Mouse (Mus musculus) lung, postnatal 0 days (tissue): ENCODE results near the gene Pak1. TPM values are rescaled to one million over a fixed set of nuclear protein-coding genes. Genes with fewer than 3 reads are reported as not detected.

ENCODE experiments used
- ATAC-seq: fragments of 200-750 bp; cut with Nextera tagmentation; 2 replicates; pipeline ENCODE4 v1.8.0; 2017; ENCODE audit warnings: moderate library complexity
- DNase-seq: peaks from one replicate; pipeline ENCODE4 v3.0.0-alpha.2; 2016; ENCODE audit warnings: low spot score
- H3K27ac ChIP-seq: fragments of 300-500 bp; sonication (generic); 2 replicates; pipeline ENCODE4 v1.5.1; 2014; ENCODE audit warnings: antibody characterized with exemption, mild to moderate bottlenecking, low read length, mixed read lengths
- H3K27me3 ChIP-seq: fragments of 300-500 bp; sonication (generic); replicated peaks from 2 replicates; pipeline ENCODE4 v1.6.1; 2014; ENCODE audit warnings: low read length, mixed read lengths; ENCODE audit not compliant: insufficient read depth
- H3K36me3 ChIP-seq: fragments of 300-500 bp; sonication (generic); 2 replicates; pipeline ENCODE4 v1.6.1; 2014; ENCODE audit warnings: low read length, mixed read lengths; ENCODE audit not compliant: insufficient read depth
- H3K4me1 ChIP-seq: fragments of 300-500 bp; sonication (generic); 2 replicates; pipeline ENCODE4 v1.6.1; 2014; ENCODE audit warnings: antibody characterized with exemption, low read depth, low read length, mixed read lengths; ENCODE audit not compliant: insufficient read depth
- H3K4me2 ChIP-seq: fragments of 300-500 bp; sonication (generic); replicated peaks from 2 replicates; pipeline ENCODE4 v1.6.1; 2014; ENCODE audit warnings: low read depth, mild to moderate bottlenecking, low read length, moderate library complexity, mixed read lengths
- H3K4me3 ChIP-seq: fragments of 300-500 bp; sonication (generic); 2 replicates; pipeline ENCODE4 v1.5.1; 2014; ENCODE audit warnings: low read depth, low read length
- H3K9ac ChIP-seq: fragments of 300-500 bp; sonication (generic); replicated peaks from 2 replicates; pipeline ENCODE4 v1.6.1; 2014; ENCODE audit warnings: low read depth, mild to moderate bottlenecking
- H3K9me3 ChIP-seq: fragments of 300-500 bp; sonication (generic); 2 replicates; pipeline ENCODE4 v1.6.1; 2016; ENCODE audit warnings: low read length, mixed read lengths
- CTCF ChIP-seq: IDR thresholded peaks from 2 replicates; pipeline ENCODE4 v1.5.1; 2016; ENCODE audit warnings: antibody characterized with exemption, mild to moderate bottlenecking
- EP300 ChIP-seq: IDR thresholded peaks from 2 replicates; pipeline ENCODE4 v1.6.1; 2016; ENCODE audit warnings: antibody characterized with exemption, mild to moderate bottlenecking, control low read depth
- WGBS: fragments of 180-500 bp; shearing (Covaris S2); extraction: QIAGEN DNeasy Blood & Tissue Kit; methylation state at CpG from one replicate; pipeline ENCODE4 v1.1.7; 2014; 5-methylcytosine and 5-hydroxymethylcytosine counted together
- polyA plus RNA-seq: library from polyadenylated mRNA; unstranded; fragments of >200 nt; fragmentation: Nextera tagmentation; extraction: Ambion mirVana; gene quantifications from 2 replicates; pipeline ENCODE4 v1.2.1, GENCODE M21; 2015

Gene Pak1
- polyA plus RNA-seq, 1 experiment from 2014 or later: 6.9 TPM

- H3K9me3 ChIP-seq: no peaks in the 10 kb centered on the region
- no peaks in the 10 kb centered on the region for H3K4me1 ChIP-seq
- no peak overlapping the region for H3K9ac ChIP-seq
- no peaks in the 10 kb centered on the region for H3K36me3 ChIP-seq
- H3K4me3 ChIP-seq: no peak overlapping the region
- ATAC-seq (no peak), DNase-seq (no peak)
- 76% methylated on average over 5 of the region's 5 CpGs for WGBS
- no peaks in the 10 kb centered on the region for H3K27me3 ChIP-seq
- no peak overlapping the region for H3K27ac ChIP-seq
- TF ChIP-seq EP300: no peak
- TF ChIP-seq CTCF: no peak
- no peak overlapping the region for H3K4me2 ChIP-seq
Observed at GRCm38 (mm10) chr7:97765963-97766347, 22.4 kb upstream of the Pak1 start.

GRCm38 (mm10) chr7:97766406-97767166 is 21.8 kb upstream of the Pak1 start:
- H3K27ac ChIP-seq: no peak overlapping the region
- H3K36me3 ChIP-seq: no peaks in the 10 kb centered on the region
- H3K4me2 ChIP-seq: no peak overlapping the region
- H3K27me3 ChIP-seq: no peaks in the 10 kb centered on the region
- H3K9me3 ChIP-seq: no peaks in the 10 kb centered on the region
- no peak overlapping the region for H3K9ac ChIP-seq
- DNase-seq (no peak), ATAC-seq (no peak)
- TF ChIP-seq CTCF (no peak), EP300 (no peak)
- no peak overlapping the region for H3K4me3 ChIP-seq
- WGBS: 58% methylated on average over 9 of the region's 9 CpGs
- H3K4me1 ChIP-seq: no peaks in the 10 kb centered on the region

GRCm38 (mm10) chr7:97767841-97768240 is 20.5 kb upstream of the Pak1 start:
- Histone ChIP-seq H3K4me2 (no peak overlapping the region), H3K4me3 (no peak overlapping the region), H3K36me3 (no peaks in the 10 kb centered on the region), H3K9me3 (no peaks in the 10 kb centered on the region), H3K4me1 (no peaks in the 10 kb centered on the region), H3K9ac (no peak overlapping the region), H3K27ac (no peak overlapping the region), H3K27me3 (no peaks in the 10 kb centered on the region)
- peak; percentile 21 for DNase-seq
- no peak; the same call in 1 of the 2 replicates for ATAC-seq
- whole genome bisulfite sequencing: 46% methylated on average over 8 of the region's 8 CpGs
- TF ChIP-seq CTCF (no peak), EP300 (no peak)

- no peak for ATAC-seq
Observed at GRCm38 (mm10) chr7:97769020-97769419, 19.3 kb upstream of the Pak1 start.

GRCm38 (mm10) chr7:97770841-97771620 is 17.3 kb upstream of the Pak1 start:
- Histone ChIP-seq H3K4me2 (no peak overlapping the region), H3K27ac (no peak overlapping the region), H3K9ac (no peak overlapping the region), H3K27me3 (no peaks in the 10 kb centered on the region), H3K4me3 (no peak overlapping the region), H3K9me3 (no peaks in the 10 kb centered on the region), H3K4me1 (no peaks in the 10 kb centered on the region), H3K36me3 (no peaks in the 10 kb centered on the region)
- WGBS: 56% methylated on average over 6 of the region's 6 CpGs
- ATAC-seq: peak; percentile 47; the same call in 1 of the 2 replicates
- DNase-seq: peak; percentile 42
- TF ChIP-seq CTCF (no peak), EP300 (no peak)

More at GRCm38 (mm10) chr7:97769020-97769419, 19.3 kb upstream of the Pak1 start:
- Histone ChIP-seq H3K27ac (no peak overlapping the region), H3K4me1 (no peaks in the 10 kb centered on the region), H3K4me2 (no peak overlapping the region), H3K27me3 (no peaks in the 10 kb centered on the region), H3K9me3 (no peaks in the 10 kb centered on the region), H3K36me3 (no peaks in the 10 kb centered on the region), H3K4me3 (no peak overlapping the region), H3K9ac (no peak overlapping the region)
- DNase-seq: no peak
- 75% methylated on average over 4 of the region's 4 CpGs for WGBS
- no peak for TF ChIP-seq CTCF
- no peak for TF ChIP-seq EP300

- no peak overlapping the region for H3K9ac ChIP-seq
- H3K9me3 ChIP-seq: no peaks in the 10 kb centered on the region
- peak; percentile 24 for DNase-seq
- TF ChIP-seq EP300 (no peak), CTCF (no peak)
- no peak overlapping the region for H3K27ac ChIP-seq
- 55% methylated on average over 3 of the region's 3 CpGs for WGBS
- H3K36me3 ChIP-seq: no peaks in the 10 kb centered on the region
- no peak overlapping the region for H3K4me3 ChIP-seq
- no peak overlapping the region for H3K4me2 ChIP-seq
- no peaks in the 10 kb centered on the region for H3K27me3 ChIP-seq
- ATAC-seq: no peak
- H3K4me1 ChIP-seq: no peaks in the 10 kb centered on the region
Observed at GRCm38 (mm10) chr7:97775380-97775779, 13.0 kb upstream of the Pak1 start.
